Mouse (Mus musculus) embryonic stem cell, embryonic (primary cell): Measurements from ENCODE around the gene Lifr.

Experiments
- CTCF ChIA-PET, 4 experiments: fragments of 300-600 bp in 2 of 4; fragments of 350-600 bp in 2 of 4; sonication (Branson Sonifier 250); formaldehyde crosslinking; loops; one replicate each; lab custom pipeline; 2022; ENCODE audit warnings: inconsistent platforms in 2 of 4; lab: Charles Lee
- POLR2A ChIA-PET, 4 experiments: fragments of 300-600 bp in 2 of 4; fragments of 350-600 bp in 2 of 4; sonication (Branson Sonifier 250); formaldehyde crosslinking; loops; one replicate each; lab custom pipeline; 2022; ENCODE audit warnings: antibody characterized with exemption in 4 of 4, inconsistent platforms in 1 of 4; lab: Charles Lee

Lifr gene

DNA sequence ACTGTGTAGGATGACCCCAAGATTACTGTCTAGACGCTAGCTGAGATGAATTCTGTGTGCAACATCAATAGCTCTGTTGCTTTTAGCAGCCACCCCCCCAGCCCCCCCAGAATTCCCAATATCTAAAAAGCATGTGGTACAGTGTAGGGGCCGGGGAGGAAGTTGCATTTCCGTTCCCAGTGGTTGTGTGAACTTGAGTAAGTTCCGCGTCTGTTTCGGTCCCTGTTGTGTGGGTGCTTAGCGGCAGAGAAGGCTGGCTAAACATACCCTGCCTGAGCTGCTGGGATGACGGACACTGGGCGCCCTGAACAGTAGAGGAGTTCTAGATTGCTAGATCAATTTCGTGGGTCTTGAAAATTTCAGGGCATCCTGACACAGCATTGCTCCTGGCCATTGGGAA is 46.5 kb downstream of the Lifr start:
- ChIA-PET CTCF (interaction anchor here in 3 of 4 experiments (0.6 to 0.7 kb wide), 3 partner anchors 58 to 208 kb away, joined by 3 to 4 read pairs (median 4); no protein-coding TSS in a partner anchor), POLR2A (interaction anchor here in 3 of 4 experiments (0.6 to 1.9 kb wide), 7 partner anchors 14 to 1778 kb away, joined by 3 to 7 read pairs (median 3); no protein-coding TSS in a partner anchor)

DNA sequence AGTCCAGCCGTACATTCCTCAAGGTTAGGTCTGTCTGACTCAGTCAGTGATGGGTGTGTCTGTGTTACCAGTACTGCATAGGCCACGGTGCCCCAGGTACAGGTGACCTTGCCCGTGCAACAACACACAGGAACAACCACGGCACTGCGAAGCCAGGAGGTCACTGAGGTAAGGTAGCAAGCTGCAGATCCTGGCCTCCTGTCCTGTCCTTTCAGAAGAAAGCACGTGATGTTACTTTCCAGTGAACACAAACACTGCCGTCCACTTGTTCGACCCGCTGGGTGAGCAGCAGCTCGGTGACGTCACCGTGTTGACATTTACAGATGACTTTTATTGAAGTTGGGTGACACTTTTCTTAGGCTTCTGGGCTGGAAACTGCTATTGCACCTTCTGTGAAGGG is 47.2 kb downstream of the Lifr start:
- POLR2A ChIA-PET, result interaction anchor here in 3 of 4 experiments (0.6 to 4.5 kb wide), 7 partner anchors 8 to 1779 kb away, joined by 3 to 14 read pairs (median 6); no protein-coding TSS in a partner anchor
- CTCF ChIA-PET, result interaction anchor here in 2 of 4 experiments (0.5 to 0.7 kb wide), 3 partner anchors 57 to 207 kb away, joined by 3 to 10 read pairs (median 4); no protein-coding TSS in a partner anchor

DNA sequence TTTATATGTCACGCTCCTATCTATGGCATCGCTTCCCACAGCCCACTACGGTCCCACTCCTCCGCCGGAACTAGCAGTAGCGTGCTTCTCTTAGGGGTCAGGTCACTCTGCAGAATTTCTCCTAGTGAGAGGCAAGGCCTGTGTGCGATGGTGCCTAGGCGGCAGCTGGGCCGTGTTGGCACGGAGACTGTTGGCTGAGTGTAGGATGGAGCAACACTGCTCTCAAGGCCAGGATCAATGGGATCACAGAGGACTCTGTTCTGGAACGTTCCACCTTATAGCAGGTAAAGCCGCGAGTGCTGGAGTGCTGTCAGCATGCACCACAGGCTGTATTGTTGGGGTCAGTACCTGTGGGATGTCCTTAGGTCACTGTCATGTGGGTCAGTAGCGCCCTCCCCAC is 48.1 kb downstream of the Lifr start:
- CTCF ChIA-PET, result no interaction called here
- POLR2A ChIA-PET, result interaction anchor here in 2 of 4 experiments (1.4 to 4.5 kb wide), 4 partner anchors 9 to 54 kb away, joined by 4 to 14 read pairs (median 6); no protein-coding TSS in a partner anchor

DNA sequence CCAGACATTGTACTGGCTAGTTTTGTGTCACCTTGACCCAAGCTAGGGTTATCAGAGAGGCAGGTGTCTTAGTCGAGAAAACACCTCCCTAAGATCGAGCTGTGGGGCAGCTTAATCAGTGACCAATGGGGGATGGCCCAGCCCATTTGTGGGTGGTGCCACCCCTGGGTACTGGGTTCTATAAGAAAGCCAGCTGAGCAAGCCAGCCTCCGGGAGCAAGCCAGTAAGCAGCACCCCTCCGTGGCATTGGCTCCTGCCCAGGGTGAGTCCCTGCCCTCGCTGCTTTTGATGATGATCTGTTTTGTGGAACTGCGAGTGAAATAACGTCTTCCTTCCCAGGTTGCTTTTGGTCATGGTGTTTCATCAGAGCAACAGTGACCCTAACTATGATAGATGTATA is 49.9 kb downstream of the Lifr start:
- ChIA-PET CTCF (interaction anchor here in 2 of 4 experiments (0.7 to 0.9 kb wide), 2 partner anchors 25 to 30 kb away, joined by 3 read pairs; no protein-coding TSS in a partner anchor), POLR2A (interaction anchor here in 3 of 4 experiments (0.6 to 4.5 kb wide), 15 partner anchors 10 to 433 kb away, joined by 3 to 14 read pairs (median 4); no protein-coding TSS in a partner anchor)

- ChIA-PET POLR2A (interaction anchor here in 2 of 4 experiments (1.0 to 4.5 kb wide), 8 partner anchors 9 to 25 kb away, joined by 3 to 14 read pairs (median 4); no protein-coding TSS in a partner anchor), CTCF (interaction anchor here in 1 of 4 experiments (0.9 kb wide), 1 partner anchor 24 kb away, joined by 3 read pairs; no protein-coding TSS in a partner anchor)
Measured at GRCm38 (mm10) chr15:7141246-7141645, 50.8 kb downstream of the Lifr start.

GRCm38 (mm10) chr15:7143689-7144170 is 53.3 kb downstream of the Lifr start:
- ChIA-PET CTCF (no interaction called here), POLR2A (interaction anchor here in 2 of 4 experiments (0.8 to 3.3 kb wide), 7 partner anchors 11 to 72 kb away, joined by 3 to 13 read pairs (median 4); no protein-coding TSS in a partner anchor)

GRCm38 (mm10) chr15:7144542-7144941 is 54.1 kb downstream of the Lifr start:
- POLR2A ChIA-PET, result interaction anchor here in 3 of 4 experiments (0.7 to 3.3 kb wide), 14 partner anchors 9 to 48 kb away, joined by 3 to 13 read pairs (median 3); no protein-coding TSS in a partner anchor
- CTCF ChIA-PET, result interaction anchor here in 2 of 4 experiments (0.9 to 1.5 kb wide), 2 partner anchors 9 kb away, joined by 3 read pairs; no protein-coding TSS in a partner anchor

GRCm38 (mm10) chr15:7144942-7145341 is 54.5 kb downstream of the Lifr start:
- CTCF ChIA-PET, result interaction anchor here in 2 of 4 experiments (0.9 to 1.5 kb wide), 2 partner anchors 9 to 10 kb away, joined by 3 read pairs; no protein-coding TSS in a partner anchor

DNA sequence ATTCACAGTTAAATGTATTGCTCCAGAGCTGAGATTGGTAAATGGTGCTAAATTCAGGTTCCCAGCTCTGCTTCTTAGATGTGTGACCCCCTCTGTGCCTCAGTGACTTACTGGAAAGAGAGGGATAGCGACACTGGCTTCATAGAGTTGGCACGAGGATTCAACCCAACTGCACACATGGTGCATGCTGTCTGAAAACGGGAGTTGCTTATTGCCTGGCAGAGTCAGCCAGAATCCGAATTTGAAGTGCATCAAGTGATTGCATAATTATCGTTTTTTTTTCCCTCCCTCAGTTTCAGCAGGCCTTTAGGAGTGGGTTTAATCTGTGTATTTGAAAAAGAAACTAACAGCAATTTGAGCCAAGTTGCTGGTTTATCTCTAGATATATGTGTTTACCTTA is 55.1 kb downstream of the Lifr start:
- ChIA-PET CTCF (interaction anchor here in 2 of 4 experiments (0.6 to 1.5 kb wide), 2 partner anchors 8 to 524 kb away, joined by 3 read pairs; no protein-coding TSS in a partner anchor), POLR2A (interaction anchor here in 3 of 4 experiments (0.6 to 3.3 kb wide), 12 partner anchors 8 to 1991 kb away, joined by 3 to 13 read pairs (median 4); no protein-coding TSS in a partner anchor)

More at GRCm38 (mm10) chr15:7144942-7145341, 54.5 kb downstream of the Lifr start:
- POLR2A ChIA-PET, result interaction anchor here in 3 of 4 experiments (0.6 to 3.3 kb wide), 15 partner anchors 9 to 1991 kb away, joined by 3 to 13 read pairs (median 3); no protein-coding TSS in a partner anchor

- POLR2A ChIA-PET, result interaction anchor here in 1 of 4 experiments (1.2 to 3.3 kb wide), 2 partner anchors 17 to 22 kb away, joined by 3 to 13 read pairs; no protein-coding TSS in a partner anchor
- CTCF ChIA-PET, result no interaction called here
Measured at GRCm38 (mm10) chr15:7146529-7146928, 56.1 kb downstream of the Lifr start.

GRCm38 (mm10) chr15:7149796-7150195 is 59.4 kb downstream of the Lifr start:
- ChIA-PET CTCF (interaction anchor here in 1 of 4 experiments (1.0 kb wide), 1 partner anchor 17 kb away, joined by 3 read pairs; no protein-coding TSS in a partner anchor), POLR2A (interaction anchor here in 1 of 4 experiments (0.9 to 1.9 kb wide), 2 partner anchors 13 to 20 kb away, joined by 3 to 6 read pairs; no protein-coding TSS in a partner anchor)

DNA sequence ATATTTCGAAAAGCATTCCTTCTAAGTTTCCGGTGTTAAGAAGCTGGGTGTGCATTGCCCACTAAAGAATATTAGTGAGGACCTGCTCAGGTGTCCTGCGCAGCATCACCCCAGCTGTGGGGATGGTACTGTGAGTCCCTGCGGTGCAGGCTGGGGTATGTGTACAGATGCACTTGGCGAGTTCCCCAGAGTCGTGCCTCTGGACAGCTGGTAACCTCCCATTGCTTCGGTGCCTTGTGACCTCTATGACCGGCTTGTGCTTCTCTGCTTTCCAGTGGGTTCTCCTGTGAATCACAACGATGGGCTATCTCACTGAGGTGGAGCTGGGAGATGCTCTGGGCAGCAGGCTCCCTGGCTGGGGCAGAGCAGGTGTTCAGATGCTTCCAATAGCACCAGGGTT is 60.2 kb downstream of the Lifr start:
- ChIA-PET POLR2A (interaction anchor here in 3 of 4 experiments (0.6 to 1.9 kb wide), 9 partner anchors 9 to 153 kb away, joined by 3 to 6 read pairs (median 3); no protein-coding TSS in a partner anchor), CTCF (interaction anchor here in 1 of 4 experiments (1.1 kb wide), 1 partner anchor 18 kb away, joined by 3 read pairs; no protein-coding TSS in a partner anchor)

- ChIA-PET POLR2A (interaction anchor here in 2 of 4 experiments (1.0 to 4.0 kb wide), 6 partner anchors 12 to 28 kb away, joined by 3 to 16 read pairs (median 4); no protein-coding TSS in a partner anchor), CTCF (interaction anchor here in 1 of 4 experiments (0.6 kb wide), 1 partner anchor 98 kb away, joined by 3 read pairs; no protein-coding TSS in a partner anchor)
Measured at GRCm38 (mm10) chr15:7152116-7152760, 61.8 kb downstream of the Lifr start.

GRCm38 (mm10) chr15:7154010-7154736 is 63.8 kb downstream of the Lifr start:
- CTCF ChIA-PET, result interaction anchor here in 1 of 4 experiments (0.5 to 0.9 kb wide), 2 partner anchors 9 to 39 kb away, joined by 3 to 4 read pairs; no protein-coding TSS in a partner anchor
- POLR2A ChIA-PET, result interaction anchor here in 2 of 4 experiments (0.6 to 4.0 kb wide), 8 partner anchors 9 to 107 kb away, joined by 3 to 16 read pairs (median 3); no protein-coding TSS in a partner anchor

GRCm38 (mm10) chr15:7154737-7155090 is 64.3 kb downstream of the Lifr start:
- POLR2A ChIA-PET, result interaction anchor here in 2 of 4 experiments (0.6 to 4.0 kb wide), 5 partner anchors 11 to 107 kb away, joined by 3 to 16 read pairs (median 3); no protein-coding TSS in a partner anchor
- CTCF ChIA-PET, result interaction anchor here in 1 of 4 experiments (0.7 kb wide), 1 partner anchor 339 kb away, joined by 4 read pairs; no protein-coding TSS in a partner anchor

DNA sequence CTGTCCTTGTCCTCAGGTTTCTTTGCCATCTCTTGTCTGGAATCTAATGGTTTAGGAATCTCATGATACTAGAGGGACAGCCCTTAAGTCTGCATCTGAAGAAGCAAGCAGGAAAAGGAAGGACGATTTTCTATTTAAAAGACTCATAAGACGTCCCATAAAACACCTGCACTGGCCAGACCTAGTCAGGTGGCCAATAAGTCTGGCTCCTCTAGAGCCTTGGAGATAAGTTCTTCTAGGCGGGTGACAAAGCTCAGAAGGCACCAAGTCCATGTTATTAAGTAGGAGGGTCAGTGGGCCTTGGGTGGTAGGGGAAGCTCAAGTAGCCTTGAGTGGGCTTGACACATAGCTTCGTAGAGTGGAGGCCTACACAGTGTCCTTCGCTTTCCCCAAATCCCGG is 67.2 kb downstream of the Lifr start:
- POLR2A ChIA-PET, result interaction anchor here in 2 of 4 experiments (0.9 to 2.4 kb wide), 3 partner anchors 12 to 28 kb away, joined by 3 to 5 read pairs (median 4); no protein-coding TSS in a partner anchor
- CTCF ChIA-PET, result no interaction called here

DNA sequence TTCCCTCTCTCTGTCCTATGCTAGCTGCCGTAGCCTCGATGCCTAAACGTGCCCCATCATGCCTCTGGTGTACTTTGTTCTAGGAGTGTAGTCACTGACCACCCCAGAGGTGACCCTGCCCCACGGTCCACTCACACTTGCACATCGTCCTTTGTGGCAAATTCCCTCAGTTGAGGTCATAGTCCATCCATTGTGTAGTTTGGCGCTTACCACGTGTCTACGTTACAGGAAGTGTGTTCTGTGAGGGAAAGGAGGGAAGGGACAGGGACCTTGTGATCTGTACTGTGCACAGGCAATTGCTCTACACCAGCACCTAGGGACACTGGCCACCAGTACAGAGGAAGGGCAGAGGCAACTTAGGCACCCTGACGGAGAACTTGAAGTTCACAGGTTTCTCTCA is 69.5 kb downstream of the Lifr start:
- CTCF ChIA-PET, result interaction anchor here in 1 of 4 experiments (0.9 kb wide), 1 partner anchor 10 kb away, joined by 3 read pairs; no protein-coding TSS in a partner anchor
- POLR2A ChIA-PET, result interaction anchor here in 3 of 4 experiments (0.9 to 2.2 kb wide), 4 partner anchors 9 to 30 kb away, joined by 3 to 6 read pairs (median 4); no protein-coding TSS in a partner anchor
